Mouse (Mus musculus) testis, adult 2 months (tissue): ENCODE measurements around the gene Itga5. TPM values are rescaled to one million over a fixed set of nuclear protein-coding genes. Genes with fewer than 3 reads are reported as not detected.

Experiments
- H3K27ac ChIP-seq: fragments of 200-500 bp; 2 replicates; pipeline ENCODE4 v1.5.1; 2012; ENCODE audit warnings: low read depth, low read length; ENCODE audit not compliant: control insufficient read depth, insufficient read depth
- H3K27me3 ChIP-seq: fragments of 200-500 bp; 2 replicates; pipeline ENCODE4 v1.6.1; 2012; ENCODE audit warnings: mild to moderate bottlenecking, low read length, moderate library complexity; ENCODE audit not compliant: control insufficient read depth, insufficient read depth
- H3K36me3 ChIP-seq: fragments of 200-500 bp; 2 replicates; pipeline ENCODE4 v1.6.1; 2012; ENCODE audit warnings: mild to moderate bottlenecking, low read length; ENCODE audit not compliant: control insufficient read depth, insufficient read depth
- H3K4me1 ChIP-seq: fragments of 200-500 bp; 2 replicates; pipeline ENCODE4 v1.6.1; 2012; ENCODE audit warnings: low read length; ENCODE audit not compliant: control insufficient read depth, insufficient read depth
- H3K4me3 ChIP-seq: fragments of 200-500 bp; 2 replicates; pipeline ENCODE4 v1.5.1; 2012; ENCODE audit warnings: low read depth, mild to moderate bottlenecking, low read length, moderate library complexity, mixed read lengths; ENCODE audit not compliant: control insufficient read depth
- CTCF ChIP-seq: fragments of 200-500 bp; IDR thresholded peaks from 2 replicates; pipeline ENCODE4 v1.5.1; 2012; ENCODE audit warnings: low read depth, mild to moderate bottlenecking, inconsistent platforms, low read length, moderate library complexity; ENCODE audit not compliant: control insufficient read depth, insufficient read depth, insufficient replicate concordance
- POLR2A ChIP-seq: fragments of 200-500 bp; IDR thresholded peaks from 2 replicates; pipeline ENCODE4 v1.6.1; 2012; ENCODE audit warnings: low read depth, mild to moderate bottlenecking, inconsistent platforms, low read length, moderate library complexity; ENCODE audit not compliant: control insufficient read depth
- polyA plus RNA-seq: library from polyadenylated mRNA; depleted of rRNA; stranded (reverse); fragments of >200 nt; gene quantifications from 2 replicates; pipeline ENCODE4 v1.2.3, GENCODE M21; 2012

Itga5 gene
- polyA plus RNA-seq, 1 experiment, result 1.4 TPM

- no peaks in the 10 kb centered on the region; the same call in 1 of the 2 replicates for H3K27me3 ChIP-seq
- no peak overlapping the region for H3K4me3 ChIP-seq
- H3K27ac ChIP-seq, result no peak overlapping the region
- peaks cover 12% of the 10 kb centered on the region for H3K4me1 ChIP-seq
- TF ChIP-seq POLR2A, result no peak
- no peak for TF ChIP-seq CTCF
- no peaks in the 10 kb centered on the region for H3K36me3 ChIP-seq
Measured at GRCm38 (mm10) chr15:103343008-103343407, 23.6 kb downstream of the Itga5 start.

- H3K27ac ChIP-seq, result no peak overlapping the region
- H3K27me3 ChIP-seq, result no peaks in the 10 kb centered on the region; the same call in 1 of the 2 replicates
- TF ChIP-seq POLR2A, result no peak
- peak; percentile 19; the same call in 1 of the 2 replicates for TF ChIP-seq CTCF
- no peaks in the 10 kb centered on the region for H3K36me3 ChIP-seq
- H3K4me1 ChIP-seq, result peaks cover 12% of the 10 kb centered on the region
- H3K4me3 ChIP-seq, result no peak overlapping the region
Measured at GRCm38 (mm10) chr15:103342415-103342814, 24.1 kb downstream of the Itga5 start.

GRCm38 (mm10) chr15:103341547-103341946, 25.0 kb downstream of the Itga5 start:
- Histone ChIP-seq H3K27ac (no peak overlapping the region), H3K4me3 (no peak overlapping the region), H3K27me3 (no peaks in the 10 kb centered on the region; the same call in 1 of the 2 replicates), H3K36me3 (no peaks in the 10 kb centered on the region), H3K4me1 (peaks cover 12% of the 10 kb centered on the region)
- TF ChIP-seq POLR2A (no peak), CTCF (no peak)

- no peaks in the 10 kb centered on the region for H3K36me3 ChIP-seq
- H3K27ac ChIP-seq, result no peak overlapping the region
- TF ChIP-seq POLR2A (no peak), CTCF (no peak)
- no peak overlapping the region for H3K4me3 ChIP-seq
- peaks cover 12% of the 10 kb centered on the region for H3K4me1 ChIP-seq
- H3K27me3 ChIP-seq, result no peaks in the 10 kb centered on the region; the same call in 1 of the 2 replicates
Measured at GRCm38 (mm10) chr15:103340786-103341185, 25.8 kb downstream of the Itga5 start.

GRCm38 (mm10) chr15:103339961-103340337, 26.6 kb downstream of the Itga5 start, which contains the start of gene Zfp385a:
Gene Zfp385a (minus strand): TSS chr15:103340093.
- H3K4me1 ChIP-seq, result peaks cover 12% of the 10 kb centered on the region
- no peak for TF ChIP-seq POLR2A
- no peak for TF ChIP-seq CTCF

GRCm38 (mm10) chr15:103339166-103339960, 27.2 kb downstream of the Itga5 start:
- Histone ChIP-seq H3K27ac (no peak overlapping the region), H3K4me1 (peaks cover 12% of the 10 kb centered on the region)

More at GRCm38 (mm10) chr15:103339961-103340337, 26.6 kb downstream of the Itga5 start, which contains the start of gene Zfp385a:
- Histone ChIP-seq H3K4me3 (peak within 1 kb of the TSS; percentile 63), H3K27me3 (no peaks in the 10 kb centered on the region; the same call in 1 of the 2 replicates), H3K27ac (no peak within 1 kb of the TSS), H3K36me3 (no peaks in the 10 kb centered on the region)

GRCm38 (mm10) chr15:103338829-103339165, 27.8 kb downstream of the Itga5 start:
- peaks cover 12% of the 10 kb centered on the region for H3K4me1 ChIP-seq
- H3K27me3 ChIP-seq, result no peaks in the 10 kb centered on the region; the same call in 1 of the 2 replicates
- no peaks in the 10 kb centered on the region for H3K36me3 ChIP-seq
- H3K27ac ChIP-seq, result no peak overlapping the region
- no peak overlapping the region for H3K4me3 ChIP-seq
- no peak for TF ChIP-seq CTCF
- TF ChIP-seq POLR2A, result no peak

More at GRCm38 (mm10) chr15:103339166-103339960, 27.2 kb downstream of the Itga5 start:
- Histone ChIP-seq H3K27me3 (no peaks in the 10 kb centered on the region; the same call in 1 of the 2 replicates), H3K36me3 (no peaks in the 10 kb centered on the region), H3K4me3 (peak overlapping the region; percentile 63)
- TF ChIP-seq CTCF, result no peak
- TF ChIP-seq POLR2A, result no peak
